Mouse (Mus musculus) layer of hippocampus, adult 9-11 months (tissue): ENCODE data around the gene Zfyve1.

Experiments used
- DNase-seq: peaks from one replicate; pipeline ENCODE4 v3.0.0; 2022

Zfyve1 gene

DNA sequence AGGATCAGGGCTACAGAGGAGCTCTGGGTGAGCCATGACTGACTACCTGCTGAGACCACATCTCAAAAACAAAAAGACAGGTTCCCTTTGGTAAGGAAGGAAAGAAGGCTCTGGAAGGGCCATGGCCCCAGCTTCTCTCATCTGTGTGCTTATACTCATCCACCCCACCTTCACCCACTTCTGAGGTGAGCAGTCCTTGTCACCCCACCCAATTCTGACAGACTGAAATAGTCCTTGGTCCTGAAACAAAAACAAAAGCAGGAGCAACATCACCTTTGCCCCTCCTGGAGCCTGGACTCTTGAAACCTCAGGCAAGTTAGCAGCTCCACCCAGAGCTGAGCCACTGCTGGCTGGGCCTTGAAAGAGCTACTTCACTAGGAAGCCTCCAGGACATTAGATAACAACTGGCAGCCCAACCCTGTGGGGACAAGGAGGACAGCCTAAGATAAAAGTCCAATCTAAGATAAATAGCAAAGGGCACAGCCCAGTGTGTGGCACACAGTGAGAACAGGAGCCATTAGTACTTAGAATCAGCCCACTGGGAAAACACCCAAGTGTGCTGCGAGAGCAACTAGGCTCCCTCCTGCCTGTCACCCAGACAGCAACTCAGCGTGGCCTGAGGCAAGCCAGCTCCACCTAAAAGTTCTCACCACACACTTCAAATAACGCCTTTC lies 18.0 kb downstream of the Zfyve1 start:
- DNase-seq, result no peak

DNA sequence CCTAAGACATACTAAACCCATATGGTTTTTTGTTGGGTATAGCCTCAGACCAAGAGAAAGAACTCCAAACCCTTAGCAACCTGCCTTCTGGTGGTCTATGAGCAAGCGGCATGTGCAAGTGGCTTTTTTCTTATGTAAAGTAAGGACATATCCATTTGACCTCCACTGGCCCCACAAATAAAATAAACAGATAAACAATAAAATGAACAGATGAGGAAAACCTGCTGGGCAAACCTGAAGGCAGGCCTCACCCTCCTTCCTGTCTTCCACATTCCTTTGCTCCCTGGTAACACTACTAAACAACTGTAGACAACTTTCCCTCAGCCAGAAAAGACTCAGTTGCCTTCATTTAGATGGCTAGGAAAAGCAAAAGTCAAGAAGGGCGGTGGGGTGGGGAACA lies 18.7 kb downstream of the Zfyve1 start:
- no peak for DNase-seq

GRCm38 (mm10) chr12:83577445-83577844 lies 19.6 kb downstream of the Zfyve1 start:
- no peak for DNase-seq

GRCm38 (mm10) chr12:83572717-83573116 lies 24.3 kb downstream of the Zfyve1 start:
- DNase-seq, result no peak

GRCm38 (mm10) chr12:83569866-83570265 lies 27.2 kb downstream of the Zfyve1 start:
- DNase-seq, result no peak

GRCm38 (mm10) chr12:83562589-83562988 lies 34.4 kb downstream of the Zfyve1 start:
- no peak for DNase-seq

GRCm38 (mm10) chr12:83560189-83560588 lies 36.8 kb downstream of the Zfyve1 start:
- no peak for DNase-seq

- DNase-seq, result no peak
Observed at GRCm38 (mm10) chr12:83558496-83558895, 38.5 kb downstream of the Zfyve1 start.

- no peak for DNase-seq
Observed at GRCm38 (mm10) chr12:83555605-83556004, 41.4 kb downstream of the Zfyve1 start.

DNA sequence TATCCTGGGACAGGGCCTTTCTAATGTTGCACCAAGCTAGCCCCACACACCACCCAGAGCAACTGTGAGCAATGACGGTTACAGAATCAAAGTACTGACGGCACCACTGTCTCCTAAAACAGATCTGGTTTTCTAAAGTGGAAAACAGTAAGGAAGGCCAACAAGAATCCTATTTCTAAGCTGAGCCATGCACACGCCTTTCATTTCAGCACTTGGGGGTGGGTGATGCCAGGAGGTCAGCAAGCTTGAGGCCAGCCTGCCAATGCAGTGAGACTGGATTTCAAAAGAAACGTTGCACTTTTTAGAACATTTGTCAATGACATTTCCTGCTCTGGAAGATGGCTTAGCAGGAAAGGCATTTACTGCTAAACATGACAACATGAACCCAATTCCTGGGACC lies 43.2 kb downstream of the Zfyve1 start:
- DNase-seq, result no peak

DNA sequence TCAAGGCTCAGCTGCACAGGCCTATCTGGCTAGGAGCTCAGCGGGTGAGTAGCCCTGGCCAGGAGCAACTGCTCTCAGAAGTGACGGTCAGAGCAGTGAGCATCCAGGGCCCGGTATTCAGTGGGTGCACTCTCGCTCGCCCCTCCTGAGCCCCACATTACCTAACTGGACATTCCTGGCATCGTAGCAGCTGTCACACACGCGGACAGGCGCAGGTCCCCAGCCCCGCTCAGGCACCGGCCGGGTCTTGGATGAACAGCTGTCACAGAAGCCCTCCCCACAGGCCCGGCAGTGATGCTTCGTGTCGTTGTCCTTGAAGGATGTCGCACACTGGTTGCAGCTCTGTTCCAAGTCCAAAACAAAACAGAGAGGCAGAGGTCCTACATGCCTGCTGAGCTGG lies 45.7 kb downstream of the Zfyve1 start:
- no peak for DNase-seq

GRCm38 (mm10) chr12:83544791-83545190 lies 52.2 kb downstream of the Zfyve1 start:
- DNase-seq, result no peak

GRCm38 (mm10) chr12:83543997-83544396 lies 53.0 kb downstream of the Zfyve1 start:
- no peak for DNase-seq

DNA sequence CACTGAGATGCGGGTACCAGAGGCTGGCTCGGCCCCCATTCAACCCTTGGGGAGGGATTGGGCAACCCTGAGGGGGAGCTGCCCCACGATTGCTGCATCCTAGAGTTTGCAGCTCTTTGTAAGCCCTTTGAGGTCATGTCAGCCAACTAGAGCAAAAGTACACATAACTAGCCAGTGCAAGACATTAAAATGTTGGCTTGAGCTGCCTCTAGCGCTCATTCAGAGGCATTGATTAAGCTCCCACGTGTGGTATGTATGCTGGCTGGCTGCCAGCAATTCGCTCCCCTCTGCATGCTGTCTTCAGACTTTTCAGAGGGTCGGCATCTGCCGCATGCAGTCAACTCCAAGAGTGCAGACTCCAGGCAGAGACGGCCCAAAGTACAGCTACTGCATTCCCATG lies 61.0 kb downstream of the Zfyve1 start:
- DNase-seq, result no peak

DNA sequence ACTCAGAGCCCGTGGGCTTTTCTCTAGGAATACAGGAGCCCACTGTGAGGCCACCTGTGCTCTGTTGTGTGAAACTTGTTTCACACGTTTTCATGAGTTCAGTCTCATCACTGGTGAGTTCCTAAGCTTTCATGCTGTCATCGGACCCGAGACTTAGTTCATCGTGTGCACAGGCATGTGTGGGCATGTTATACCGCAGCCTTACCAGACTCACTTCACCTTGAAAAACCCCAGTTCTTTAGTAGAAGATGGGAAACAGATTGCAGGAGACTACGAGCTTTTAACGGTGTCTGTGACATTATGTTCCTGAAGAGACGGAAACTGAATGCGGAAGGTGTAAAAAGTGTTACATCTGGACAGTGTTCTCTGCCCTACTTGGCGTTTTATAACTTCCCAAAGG lies 61.6 kb downstream of the Zfyve1 start:
- DNase-seq, result no peak

- DNase-seq, result no peak
Observed at GRCm38 (mm10) chr12:83534190-83534589, 62.8 kb downstream of the Zfyve1 start.

GRCm38 (mm10) chr12:83532966-83533365 lies 64.1 kb downstream of the Zfyve1 start:
- no peak for DNase-seq

GRCm38 (mm10) chr12:83531992-83532391 lies 65.0 kb downstream of the Zfyve1 start:
- DNase-seq, result no peak

DNA sequence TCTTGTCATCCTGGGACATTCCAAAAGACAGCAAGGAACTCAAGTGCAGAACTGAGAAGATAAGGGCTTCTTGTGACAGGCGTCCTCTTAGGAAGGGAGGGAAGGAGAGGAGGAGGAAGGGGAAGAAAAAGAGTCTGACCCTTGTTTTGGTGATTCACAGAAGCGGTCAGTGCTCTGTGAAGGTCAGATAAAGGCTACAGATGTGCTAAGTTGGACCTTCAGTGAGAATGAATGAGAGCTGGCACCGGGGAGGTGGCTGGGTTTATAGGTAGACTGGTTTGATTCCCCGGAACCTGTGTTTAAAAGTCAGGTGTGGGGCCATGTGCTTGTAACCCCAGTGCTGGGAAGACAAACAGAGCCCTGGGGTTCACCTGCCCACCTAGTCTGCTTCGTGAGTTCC lies 68.4 kb downstream of the Zfyve1 start:
- no peak for DNase-seq

- no peak for DNase-seq
Observed at GRCm38 (mm10) chr12:83527816-83528215, 69.2 kb downstream of the Zfyve1 start.

GRCm38 (mm10) chr12:83525822-83526544 lies 71.0 kb downstream of the Zfyve1 start:
- DNase-seq, result no peak

DNA sequence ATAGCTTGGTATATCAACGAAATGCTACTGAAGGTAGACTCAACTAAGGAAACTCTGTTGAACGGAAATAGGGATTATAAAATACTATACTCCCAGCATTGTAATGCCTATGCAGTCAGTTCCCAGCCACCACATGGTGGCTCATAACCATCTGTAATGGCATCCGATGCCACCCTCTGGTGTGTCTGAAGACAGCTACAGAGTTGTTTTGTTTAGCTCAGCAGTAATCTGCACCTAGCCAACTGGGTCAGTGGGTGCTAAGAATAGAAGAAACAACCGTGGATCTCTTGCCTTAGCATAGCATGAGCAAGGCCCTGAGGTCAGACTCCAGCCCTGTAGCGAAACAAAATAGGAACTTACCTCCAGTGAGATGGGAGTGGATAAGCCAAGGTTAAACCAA lies 72.7 kb downstream of the Zfyve1 start:
- no peak for DNase-seq

- no peak for DNase-seq
Observed at GRCm38 (mm10) chr12:83523892-83524291, 73.1 kb downstream of the Zfyve1 start.

- DNase-seq, result no peak
Observed at GRCm38 (mm10) chr12:83523056-83523455, 74.0 kb downstream of the Zfyve1 start.

DNA sequence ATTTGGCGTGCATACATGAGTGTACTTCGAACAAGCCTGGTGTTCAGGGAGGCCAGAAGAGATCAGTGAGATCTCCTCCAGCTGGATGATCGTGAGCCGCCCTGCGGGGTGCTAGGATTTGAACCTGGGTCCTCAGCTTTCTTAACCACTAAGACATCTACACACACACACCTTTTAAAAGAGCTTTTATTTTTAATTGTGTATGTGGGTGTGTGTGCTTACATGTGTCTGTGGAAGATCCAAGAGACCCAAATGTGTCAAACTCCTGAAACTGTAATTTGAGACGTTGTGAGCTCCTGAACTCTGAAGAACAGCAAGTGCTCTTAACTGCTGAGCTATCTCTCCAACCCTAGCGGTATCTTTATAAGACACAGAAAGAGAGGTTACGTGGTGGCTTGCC lies 75.9 kb downstream of the Zfyve1 start:
- DNase-seq, result no peak
